Mouse (Mus musculus) ovary, adult 2 months (tissue): Measurements from ENCODE around the gene Gm20792. TPM values are rescaled to one million over a fixed set of nuclear protein-coding genes. Genes with fewer than 3 reads are reported as not detected.

Source experiments
- polyA plus RNA-seq: library from polyadenylated mRNA; depleted of rRNA; stranded (reverse); fragments of >200 nt; gene quantifications from 2 replicates; pipeline ENCODE4 v1.2.3, GENCODE M21; 2012; rRNA removed

Gene Gm20792
- polyA plus RNA-seq, result not detected in 2 replicates

GRCm38 (mm10) chrY:48311555-48311954 lies at the start of gene Gm20792:
TSS of gene Gm20792 (plus strand) at chrY:48311855.

